Mouse (Mus musculus) ES-E14 (cell line): ENCODE data around the gene Rln3. TPM values are rescaled to one million over a fixed set of nuclear protein-coding genes. Genes with fewer than 3 reads are reported as not detected.

Experiments used
- DNase-seq: peaks from one replicate; pipeline ENCODE4 v3.0.0-alpha.2; 2013; ENCODE audit warnings: low read depth, low spot score
- H3K27ac ChIP-seq: 2 replicates; pipeline ENCODE4 v1.5.1; 2012; ENCODE audit warnings: low read depth, mild to moderate bottlenecking, low read length, moderate library complexity, mixed read lengths; ENCODE audit not compliant: poor library complexity, insufficient read depth, severe bottlenecking
- H3K36me3 ChIP-seq: 2 replicates; pipeline ENCODE4 v1.6.1; 2012; ENCODE audit warnings: mild to moderate bottlenecking, low read length, moderate library complexity, mixed read lengths; ENCODE audit not compliant: control insufficient read depth, poor library complexity, insufficient read depth, severe bottlenecking
- H3K4me1 ChIP-seq, 2 experiments: fragments of 150-350 bp in 1 of 2; sonication (generic) in 1 of 2; 2 replicates each; pipeline ENCODE4 v1.6.1; 2012; ENCODE audit warnings: low read length in 2 of 2, mild to moderate bottlenecking in 1 of 2, mixed read lengths in 1 of 2; ENCODE audit not compliant: control insufficient read depth in 2 of 2, insufficient read depth in 2 of 2, poor library complexity in 1 of 2
- H3K4me3 ChIP-seq, 2 experiments: fragments of 150-350 bp in 1 of 2; sonication (generic) in 1 of 2; 2 replicates each; pipeline ENCODE4 v1.5.1; 2012; ENCODE audit warnings: low read length in 2 of 2, low read depth in 1 of 2, mild to moderate bottlenecking in 1 of 2, mixed read lengths in 1 of 2; ENCODE audit not compliant: insufficient read depth in 1 of 2, poor library complexity in 1 of 2, severe bottlenecking in 1 of 2
- H3K9ac ChIP-seq: 2 replicates; pipeline ENCODE4 v1.6.1; 2012; ENCODE audit warnings: low read depth, mild to moderate bottlenecking, low read length, mixed read lengths; ENCODE audit not compliant: poor library complexity, insufficient read depth, severe bottlenecking
- H3K9me3 ChIP-seq: fragments of 150-350 bp; sonication (generic); 2 replicates; pipeline ENCODE4 v1.6.1; 2012; ENCODE audit warnings: low read depth, mild to moderate bottlenecking, low read length; ENCODE audit not compliant: control insufficient read depth, insufficient read depth
- CHD2 ChIP-seq: IDR thresholded peaks from 2 replicates; pipeline ENCODE4 v1.6.1; 2014; ENCODE audit warnings: mild to moderate bottlenecking, low read depth, low read length, inconsistent platforms
- HCFC1 ChIP-seq: IDR thresholded peaks from 2 replicates; pipeline ENCODE4 v1.6.1; 2012; ENCODE audit warnings: low read length, inconsistent platforms, borderline replicate concordance; ENCODE audit not compliant: insufficient read depth
- MAFK ChIP-seq: IDR thresholded peaks from 2 replicates; pipeline ENCODE4 v1.6.1; 2014; ENCODE audit warnings: mild to moderate bottlenecking, low read depth, low read length, inconsistent platforms; ENCODE audit not compliant: insufficient read depth
- ZC3H11A ChIP-seq: IDR thresholded peaks from 2 replicates; pipeline ENCODE4 v1.6.1; 2012; ENCODE audit warnings: low read depth, mild to moderate bottlenecking, inconsistent platforms, low read length, borderline replicate concordance
- ZNF384 ChIP-seq: IDR thresholded peaks from 2 replicates; pipeline ENCODE4 v1.6.1; 2012; ENCODE audit warnings: low read depth, low read length, inconsistent platforms
- in situ Hi-C, 2 experiments: fragments of 600-800 bp; cut with MboI; formaldehyde crosslinking; loops; one replicate each; pipeline ENCODE4 v1.15.1; 2025; ENCODE audit warnings: low sequenced_read_pairs in 2 of 2, inconsistent platforms in 1 of 2; ENCODE audit not compliant: unreplicated experiment in 2 of 2
- total RNA-seq: library from RNA; depleted of rRNA; stranded (reverse); fragments of 300-350 nt; gene quantifications from 2 replicates; pipeline ENCODE4 v1.2.3, GENCODE M21; 2012

The Rln3 gene
- total RNA-seq, 1 experiment, result 7.3 TPM

GRCm38 (mm10) chr8:84002957-84003611 is 41.7 kb downstream of the Rln3 start:
- H3K9ac ChIP-seq, result no peak overlapping the region
- no peak overlapping the region for H3K27ac ChIP-seq
- no peak for DNase-seq
- H3K4me1 ChIP-seq, result peaks cover 15 to 18% of the 10 kb centered on the region in 2 experiments
- TF ChIP-seq MAFK, result no peak
- no peak for TF ChIP-seq ZC3H11A
- TF ChIP-seq HCFC1, result no peak
- no peak for TF ChIP-seq CHD2
- no peak for TF ChIP-seq ZNF384
- peaks cover 21% of the 10 kb centered on the region for H3K36me3 ChIP-seq
- no peaks in the 10 kb centered on the region for H3K9me3 ChIP-seq
- no peak overlapping the region; a peak in 1 of 4 replicates for H3K4me3 ChIP-seq
- in situ Hi-C loops, result no loop called here

- Histone ChIP-seq H3K9ac (peak within 1 kb of the TSS; percentile 68), H3K9me3 (no peaks in the 10 kb centered on the region), H3K36me3 (peaks cover 21% of the 10 kb centered on the region), H3K4me3 (peak within 1 kb of the TSS; percentile 52 to 59), H3K4me1 (peaks cover 13 to 18% of the 10 kb centered on the region in 2 experiments), H3K27ac (no peak within 1 kb of the TSS)
- DNase-seq, result no peak
- in situ Hi-C loops, result no loop called here
- TF ChIP-seq CHD2 (no peak), HCFC1 (0 out of 2 replicates have a peak, but pooled peaks have one; percentile 37)
Measured at GRCm38 (mm10) chr8:84001281-84002000, 43.4 kb downstream of the Rln3 start, which contains the start of gene 1700067K01Rik. Gene 1700067K01Rik, plus strand, starts transcription at chr8:84001502.

- Histone ChIP-seq H3K36me3 (peaks cover 21% of the 10 kb centered on the region), H3K4me3 (no peak overlapping the region)
- TF ChIP-seq ZC3H11A (no peak), CHD2 (no peak), ZNF384 (no peak)
Measured at GRCm38 (mm10) chr8:83999825-84000224, 45.0 kb downstream of the Rln3 start.

GRCm38 (mm10) chr8:83999057-83999705 is 45.6 kb downstream of the Rln3 start:
- in situ Hi-C loops, result no loop called here
- Histone ChIP-seq H3K9ac (peak overlapping the region; percentile 93; the same call in 1 of the 2 replicates), H3K4me3 (peak overlapping the region; percentile 81 to 97), H3K36me3 (peaks cover 21% of the 10 kb centered on the region), H3K9me3 (no peaks in the 10 kb centered on the region), H3K4me1 (peaks cover 8 to 22% of the 10 kb centered on the region in 2 experiments), H3K27ac (no peak overlapping the region)
- DNase-seq, result no peak
- TF ChIP-seq ZNF384 (no peak), ZC3H11A (no peak), MAFK (no peak), HCFC1 (no peak), CHD2 (no peak)

More at GRCm38 (mm10) chr8:83999825-84000224, 45.0 kb downstream of the Rln3 start:
- no peak for DNase-seq
- Histone ChIP-seq H3K4me1 (peaks cover 10 to 22% of the 10 kb centered on the region in 2 experiments), H3K9ac (no peak overlapping the region), H3K27ac (no peak overlapping the region), H3K9me3 (no peaks in the 10 kb centered on the region)
- in situ Hi-C loops, result no loop called here
